ENCODE assay signal across 8 mouse cellular contexts in genomic region chr11:23256194-23256802, GRCm38 (mm10). TPM values are rescaled to one million over a fixed set of nuclear protein-coding genes. Genes with fewer than 3 reads are reported as not detected.
DNase-seq lines count a peak whose midpoint lies in the region; ATAC-seq lines count a peak whose summit lies in the region.

No protein-coding gene starts in this region.

- DNase-seq in kidney, postnatal 4 days: no peak
- peak; percentile 31 for DNase-seq in c-Kit-positive CD71-positive TER-119-positive erythroid progenitor cells, embryonic 14.5 days (ENCODE audit: low spot score)
- no peak for DNase-seq in thymus, postnatal 25 days
- DNase-seq in gastrocnemius, postnatal 36 days: no peak

- WGBS in kidney, embryonic 15.5 days: under 1% methylated on average over 43 of the region's 51 CpGs
- 1% methylated on average over 49 of the region's 51 CpGs for WGBS in intestine, embryonic 15.5 days
- WGBS in midbrain, embryonic 15.5 days: under 1% methylated on average over 50 of the region's 51 CpGs

- peak overlapping the region; percentile 74 for H3K4me2 ChIP-seq in kidney, embryonic 15.5 days
- H3K4me2 ChIP-seq in intestine, embryonic 15.5 days (replicated peaks): peak overlapping the region; percentile 71
- H3K4me2 ChIP-seq in midbrain, embryonic 15.5 days: peak overlapping the region; percentile 75

- ATAC-seq in kidney, embryonic 15.5 days (replicated peaks; ENCODE audit: low FRiP score): peak; percentile 38
- peak; percentile 39 for ATAC-seq in intestine, embryonic 15.5 days
- ATAC-seq in midbrain, embryonic 15.5 days (replicated peaks): peak; percentile 60
- no peak for ATAC-seq in granulocyte monocyte progenitor cell, adult 5-6 weeks (replicated peaks; ENCODE audit: poor library complexity, severe bottlenecking)

- H3K4me1 ChIP-seq in kidney, embryonic 15.5 days: peaks cover 30% of the 10 kb centered on the region
- H3K4me1 ChIP-seq in intestine, embryonic 15.5 days (replicated peaks): peaks cover 6% of the 10 kb centered on the region
- peaks cover 26% of the 10 kb centered on the region for H3K4me1 ChIP-seq in midbrain, embryonic 15.5 days

- peak overlapping the region; percentile 100 for H3K9ac ChIP-seq in kidney, embryonic 15.5 days
- H3K9ac ChIP-seq in intestine, embryonic 15.5 days: peak overlapping the region; percentile 97
- H3K9ac ChIP-seq in midbrain, embryonic 15.5 days: peak overlapping the region; percentile 91

- peak overlapping the region; percentile 100 for H3K27ac ChIP-seq in kidney, embryonic 15.5 days
- H3K27ac ChIP-seq in intestine, embryonic 15.5 days: peak overlapping the region; percentile 100
- H3K27ac ChIP-seq in midbrain, embryonic 15.5 days: peak overlapping the region; percentile 100

- H3K9me3 ChIP-seq in kidney, embryonic 15.5 days (replicated peaks): no peaks in the 10 kb centered on the region
- H3K9me3 ChIP-seq in intestine, embryonic 15.5 days: no peaks in the 10 kb centered on the region
- no peaks in the 10 kb centered on the region for H3K9me3 ChIP-seq in midbrain, embryonic 15.5 days

- H3K27me3 ChIP-seq in kidney, embryonic 15.5 days: no peaks in the 10 kb centered on the region
- H3K27me3 ChIP-seq in intestine, embryonic 15.5 days (replicated peaks): no peaks in the 10 kb centered on the region
- H3K27me3 ChIP-seq in midbrain, embryonic 15.5 days (replicated peaks): no peaks in the 10 kb centered on the region

- H3K4me3 ChIP-seq in kidney, embryonic 15.5 days (replicated peaks): peak overlapping the region; percentile 98
- peak overlapping the region; percentile 75 for H3K4me3 ChIP-seq in intestine, embryonic 15.5 days (replicated peaks)
- peak overlapping the region; percentile 98 for H3K4me3 ChIP-seq in midbrain, embryonic 15.5 days

- intact Hi-C loops in gastrocnemius, postnatal 36 days (cut with DNase I): loop anchor here (5.0 kb wide), 1 partner anchor 624 kb away; no protein-coding TSS in a partner anchor

- peaks cover 7% of the 10 kb centered on the region; the same call in 1 of the 2 replicates for H3K36me3 ChIP-seq in kidney, embryonic 15.5 days
- H3K36me3 ChIP-seq in intestine, embryonic 15.5 days: 0 out of 2 replicates have a peak, but pooled peaks cover 2% of the 10 kb centered on the region
- no peaks in the 10 kb centered on the region for H3K36me3 ChIP-seq in midbrain, embryonic 15.5 days (replicated peaks)

RNA-seq across cellular contexts. Expression of gene Xpo1, which starts 0.5 kb away (rescaled TPM):
- polyA plus RNA-seq in kidney, embryonic 15.5 days (2015; fragmentation: Nextera tagmentation; extraction: Ambion mirVana): 102 and 109 TPM in 2 replicates
- 72.6 and 85.0 TPM in 2 replicates for polyA plus RNA-seq in intestine, embryonic 15.5 days (2015; fragmentation: Nextera tagmentation; extraction: Ambion mirVana)
- polyA plus RNA-seq in midbrain, embryonic 15.5 days (2015; fragmentation: Nextera tagmentation; extraction: Ambion mirVana): 72.9 and 77.7 TPM in 2 replicates
- total RNA-seq in granulocyte monocyte progenitor cell, adult 5-6 weeks (2014; fragmentation: Nextera tagmentation): 99.8 and 102 TPM in 2 replicates
- total RNA-seq in granulocyte monocyte progenitor cell, adult 5-6 weeks (2017): 272 and 274 TPM in 2 replicates
- total RNA-seq in gastrocnemius, postnatal 36 days (2021): 10 to 100 TPM; 21.7 to 22.4 TPM

RNA-seq across cellular contexts. Expression of gene Usp34, which starts 50.4 kb away (rescaled TPM):
- 25.6 and 27.5 TPM in 2 replicates for polyA plus RNA-seq in kidney, embryonic 15.5 days (2015; fragmentation: Nextera tagmentation; extraction: Ambion mirVana)
- 20.3 and 22.4 TPM in 2 replicates for polyA plus RNA-seq in intestine, embryonic 15.5 days (2015; fragmentation: Nextera tagmentation; extraction: Ambion mirVana)
- 29.0 and 32.6 TPM in 2 replicates for polyA plus RNA-seq in midbrain, embryonic 15.5 days (2015; fragmentation: Nextera tagmentation; extraction: Ambion mirVana)
- total RNA-seq in granulocyte monocyte progenitor cell, adult 5-6 weeks (2014; fragmentation: Nextera tagmentation): 59.9 and 62.7 TPM in 2 replicates
- 46.4 and 50.7 TPM in 2 replicates for total RNA-seq in granulocyte monocyte progenitor cell, adult 5-6 weeks (2017)
- 10 to 100 TPM; 29.7 to 39.6 TPM for total RNA-seq in gastrocnemius, postnatal 36 days (2021)
